Mouse (Mus musculus) cerebellum, adult 2 months (tissue): ENCODE measurements at regions not wholly inside any gene's neighbourhood (a gene's known extent, or its start where the extent isn't known, plus 50 kb on each side); places are given as distances from the start of the nearest gene placed in this dataset.

Experiments used
- CTCF ChIP-seq: fragments of 200-500 bp; IDR thresholded peaks from 2 replicates; pipeline ENCODE4 v1.5.1; 2011; ENCODE audit warnings: low read depth, mild to moderate bottlenecking, control low read depth, low read length, moderate library complexity, borderline replicate concordance; ENCODE audit not compliant: insufficient read depth
- POLR2A ChIP-seq: fragments of 200-500 bp; IDR thresholded peaks from 2 replicates; pipeline ENCODE4 v1.6.1; 2011; ENCODE audit warnings: low read length, control low read depth, borderline replicate concordance; ENCODE audit not compliant: insufficient read depth

- TF ChIP-seq POLR2A, result no peak
- no peak for TF ChIP-seq CTCF
Measured at GRCm38 (mm10) chr3:78755686-78756476, 530.4 kb downstream of the Rapgef2 start.
